Mouse (Mus musculus): ENCODE results near the gene Tcf12. TPM values are rescaled to one million over a fixed set of nuclear protein-coding genes. Genes with fewer than 3 reads are reported as not detected.

The Tcf12 gene
- total and polyA plus RNA-seq, 3 experiments, result 41.4 to 42.3 (median 41.7) TPM

DNA sequence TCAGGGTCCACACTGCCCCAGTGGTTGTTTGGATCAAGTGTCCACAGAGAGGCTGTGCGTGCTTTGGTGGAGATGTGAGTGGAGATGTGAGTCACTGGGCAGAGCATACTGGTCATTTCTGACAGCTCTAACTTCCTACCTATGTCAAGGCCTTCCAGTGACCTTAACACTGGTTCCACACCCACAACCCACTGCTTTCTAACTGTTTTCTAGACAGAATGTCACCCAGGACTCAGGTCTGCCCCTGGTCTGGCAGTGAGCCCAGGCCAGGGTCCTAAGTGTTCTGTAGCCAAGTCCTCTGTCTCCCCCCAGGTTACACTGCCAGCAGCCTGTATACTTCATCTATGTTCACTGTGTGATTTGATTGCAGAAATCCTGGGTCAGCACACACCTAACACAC is 275.3 kb downstream of the Tcf12 start:
- dilution Hi-C loops (cut with MboI; ENCODE audit: extremely low pct_ligation_motif_present, extremely low pct_unique_long_range_greater_than_20kb, low sequenced_read_pairs), result no loop called here
- Histone ChIP-seq H3K4me1 (ENCODE audit: control insufficient read depth in 1 of 2, insufficient read depth in 2 of 2) (peaks cover 3 to 32% of the 10 kb centered on the region in 2 experiments), H3K79me2 (replicated peaks; ENCODE audit: control insufficient read depth, extremely low read depth, insufficient read depth, poor library complexity, severe bottlenecking) (no peaks in the 10 kb centered on the region), H3K9me3 (replicated peaks; ENCODE audit: low read length) (no peaks in the 10 kb centered on the region), H3K27me3 (replicated peaks) (no peaks in the 10 kb centered on the region), H3K4me2 (ENCODE audit: insufficient read depth, low read depth, poor library complexity, severe bottlenecking) (no peak overlapping the region), H3K36me3 (replicated peaks in 1 of 2; ENCODE audit: control insufficient read depth in 1 of 2, insufficient read depth in 1 of 2, low read length in 1 of 2) (peaks cover 0 to 7% of the 10 kb centered on the region in 2 experiments), H3K9ac (ENCODE audit: insufficient read depth, low read depth) (no peak overlapping the region), H3K27ac (ENCODE audit: insufficient read depth, low read depth) (no peak overlapping the region), H3K4me3 (replicated peaks in 1 of 3; ENCODE audit: low read depth in 2 of 3, low read length in 2 of 3, poor library complexity in 1 of 3) (no peak overlapping the region)
- TF ChIP-seq CHD1 (IDR thresholded peaks at IDR 0.05; ENCODE audit: low read depth, low read length) (no peak), POLR2AphosphoS2 (IDR thresholded peaks at IDR 0.05; ENCODE audit: low read depth, low read length) (no peak), TBP (conservative IDR thresholded peaks at IDR 0.05; ENCODE audit: low read depth, low read length) (no peak), MAFK (IDR thresholded peaks at IDR 0.05; ENCODE audit: insufficient replicate concordance, low read length) (no peak), ZC3H11A (IDR thresholded peaks at IDR 0.05; ENCODE audit: low read depth, low read length) (no peak), ZNF384 (IDR thresholded peaks at IDR 0.05; ENCODE audit: low read depth, low read length) (no peak), ELF1 (IDR thresholded peaks at IDR 0.05; ENCODE audit: low read depth, low read length) (no peak), BHLHE40 (IDR thresholded peaks at IDR 0.05; ENCODE audit: low read depth, low read length) (no peak), CHD2 (IDR thresholded peaks at IDR 0.05; ENCODE audit: low read length) (no peak), EP300 (IDR thresholded peaks at IDR 0.05; ENCODE audit: low read length) (no peak), RAD21 (IDR thresholded peaks at IDR 0.05; ENCODE audit: low read depth, low read length) (no peak), USF2 (conservative IDR thresholded peaks at IDR 0.05; ENCODE audit: low read depth, low read length) (no peak), MEF2A (IDR thresholded peaks at IDR 0.05; ENCODE audit: borderline replicate concordance, low read depth, low read length) (no peak), NRF1 (IDR thresholded peaks at IDR 0.05; ENCODE audit: low read depth, low read length) (no peak)
- no peak for DNase-seq (ENCODE audit: extremely low read depth)
- in situ Hi-C loops (cut with MboI; ENCODE audit: low pct_ligation_motif_present, low pct_unique_long_range_greater_than_20kb, low sequenced_read_pairs), result no loop called here

DNA sequence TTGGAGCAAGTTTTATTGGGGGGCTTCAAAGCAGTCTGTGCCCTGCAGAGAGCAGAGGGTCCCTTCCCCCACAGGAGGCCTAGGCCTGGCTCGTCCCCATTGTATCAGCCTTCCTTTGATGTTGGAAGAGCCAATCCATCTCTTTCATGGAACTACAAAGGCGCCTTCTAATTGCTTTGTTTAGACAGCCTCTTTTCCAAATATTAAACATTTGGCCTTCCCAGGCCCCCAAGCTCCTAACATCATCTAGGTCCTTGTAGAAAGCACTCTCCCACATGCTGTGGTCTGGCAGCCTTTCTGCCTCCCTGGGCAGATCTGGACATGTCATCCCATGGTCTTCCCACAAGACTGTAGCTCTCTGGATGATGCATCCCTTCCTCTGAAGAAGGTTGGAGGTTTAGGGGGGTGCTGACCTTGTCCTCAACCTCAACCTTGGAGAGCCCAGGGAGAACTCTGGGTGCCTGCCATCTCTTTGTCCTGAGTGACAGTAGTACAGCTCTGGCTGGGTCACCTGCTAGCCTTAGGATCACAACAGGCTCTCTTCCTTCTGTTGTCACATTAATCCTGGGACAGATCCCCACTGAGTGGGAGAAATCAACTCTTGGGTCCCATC is 276.4 kb downstream of the Tcf12 start:
- Histone ChIP-seq H3K36me3 (replicated peaks in 1 of 2; ENCODE audit: control insufficient read depth in 1 of 2, insufficient read depth in 1 of 2, low read length in 1 of 2) (peaks cover 0 to under 1% of the 10 kb centered on the region in 2 experiments), H3K79me2 (replicated peaks; ENCODE audit: control insufficient read depth, extremely low read depth, insufficient read depth, poor library complexity, severe bottlenecking) (no peaks in the 10 kb centered on the region), H3K4me1 (ENCODE audit: control insufficient read depth in 1 of 2, insufficient read depth in 2 of 2) (peaks cover 3 to 42% of the 10 kb centered on the region in 2 experiments), H3K4me2 (ENCODE audit: insufficient read depth, low read depth, poor library complexity, severe bottlenecking) (no peak overlapping the region), H3K27me3 (replicated peaks) (no peaks in the 10 kb centered on the region), H3K4me3 (replicated peaks in 1 of 3; ENCODE audit: low read depth in 2 of 3, low read length in 2 of 3, poor library complexity in 1 of 3) (no peak overlapping the region), H3K27ac (ENCODE audit: insufficient read depth, low read depth) (no peak overlapping the region), H3K9ac (ENCODE audit: insufficient read depth, low read depth) (no peak overlapping the region), H3K9me3 (replicated peaks; ENCODE audit: low read length) (no peaks in the 10 kb centered on the region)
- in situ Hi-C loops (cut with MboI; ENCODE audit: low pct_ligation_motif_present, low pct_unique_long_range_greater_than_20kb, low sequenced_read_pairs) (no loop called here), dilution Hi-C loops (cut with MboI; ENCODE audit: extremely low pct_ligation_motif_present, extremely low pct_unique_long_range_greater_than_20kb, low sequenced_read_pairs) (no loop called here)
- no peak for DNase-seq (ENCODE audit: extremely low read depth)
- TF ChIP-seq IRF4 (IDR thresholded peaks at IDR 0.05; ENCODE audit: low read depth, low read length) (no peak), USF2 (conservative IDR thresholded peaks at IDR 0.05; ENCODE audit: low read depth, low read length) (no peak), TBP (conservative IDR thresholded peaks at IDR 0.05; ENCODE audit: low read depth, low read length) (no peak)

All from CH12.LX (cell line).